Mouse (Mus musculus): ENCODE results near the gene Lsr.
A peak's percentile ranks its signal among the peaks of the same experiment; 100 is the strongest.

Lsr gene

GRCm38 (mm10) chr7:30973251-30973500, at the start of gene Lsr:
Lsr (minus strand) TSS chr7:30973464.
- DNase-seq (ENCODE audit: low read depth, low spot score): no peak

GRCm38 (mm10) chr7:31017104-31017901, 44.0 kb upstream of the Lsr start:
- peak; percentile 62 for DNase-seq (ENCODE audit: low read depth, low spot score)

GRCm38 (mm10) chr7:31012971-31013370, 39.7 kb upstream of the Lsr start:
- no peak for DNase-seq (ENCODE audit: low read depth, low spot score)

GRCm38 (mm10) chr7:31008889-31009288, 35.6 kb upstream of the Lsr start:
- DNase-seq (ENCODE audit: low read depth, low spot score): no peak

GRCm38 (mm10) chr7:31008175-31008574, 34.9 kb upstream of the Lsr start:
- no peak for DNase-seq (ENCODE audit: low read depth, low spot score)

- DNase-seq (ENCODE audit: low read depth, low spot score): no peak
These were observed 34.5 kb upstream of the Lsr start for GRCm38 (mm10) chr7:31007775-31008174.

GRCm38 (mm10) chr7:31002650-31003049, 29.4 kb upstream of the Lsr start:
- no peak for DNase-seq (ENCODE audit: low read depth, low spot score)

GRCm38 (mm10) chr7:31000505-31001020, 27.3 kb upstream of the Lsr start:
- peak; percentile 61 for DNase-seq (ENCODE audit: low read depth, low spot score)

- peak; percentile 3 for DNase-seq (ENCODE audit: low read depth, low spot score)
These were observed 23.2 kb upstream of the Lsr start for GRCm38 (mm10) chr7:30996491-30996890.

- DNase-seq (ENCODE audit: low read depth, low spot score): no peak
These were observed 20.7 kb upstream of the Lsr start for GRCm38 (mm10) chr7:30993986-30994385.

GRCm38 (mm10) chr7:30992148-30992547, 18.9 kb upstream of the Lsr start:
- no peak for DNase-seq (ENCODE audit: low read depth, low spot score)

GRCm38 (mm10) chr7:30988519-30989162, 15.4 kb upstream of the Lsr start:
- DNase-seq (ENCODE audit: low read depth, low spot score): no peak

- no peak for DNase-seq (ENCODE audit: low read depth, low spot score)
These were observed 12.1 kb upstream of the Lsr start for GRCm38 (mm10) chr7:30985357-30985756.

GRCm38 (mm10) chr7:30981703-30982102, 8.4 kb upstream of the Lsr start:
- DNase-seq (ENCODE audit: low read depth, low spot score): no peak

- DNase-seq (ENCODE audit: low read depth, low spot score): peak; percentile 79
These were observed 431 bp upstream of the Lsr start, which contains the start of gene Fam187b for GRCm38 (mm10) chr7:30973501-30974289. Fam187b (plus strand) TSS chr7:30973790.

- DNase-seq (ENCODE audit: low read depth, low spot score): no peak
These were observed 626 bp downstream of the Lsr start for GRCm38 (mm10) chr7:30972426-30973250.

GRCm38 (mm10) chr7:30971901-30972300, 1.4 kb downstream of the Lsr start:
- no peak for DNase-seq (ENCODE audit: low read depth, low spot score)

- no peak for DNase-seq (ENCODE audit: low read depth, low spot score)
These were observed 4.1 kb downstream of the Lsr start for GRCm38 (mm10) chr7:30969174-30969573.

- no peak for DNase-seq (ENCODE audit: low read depth, low spot score)
These were observed 4.7 kb downstream of the Lsr start for GRCm38 (mm10) chr7:30968611-30969010.

GRCm38 (mm10) chr7:30966657-30967056, 6.6 kb downstream of the Lsr start:
- DNase-seq (ENCODE audit: low read depth, low spot score): no peak

GRCm38 (mm10) chr7:30965677-30966076, 7.6 kb downstream of the Lsr start:
- DNase-seq (ENCODE audit: low read depth, low spot score): no peak

All from 3T3-L1 (cell line).